Mouse (Mus musculus) urinary bladder, adult 18-20 months (tissue): ENCODE data around the gene Plagl1.

Experiments
- DNase-seq, 2 experiments: peaks; one replicate each; pipeline ENCODE4 v3.0.0; 2022; ENCODE audit warnings: low spot score in 2 of 2, mixed read lengths in 2 of 2

The Plagl1 gene

DNA sequence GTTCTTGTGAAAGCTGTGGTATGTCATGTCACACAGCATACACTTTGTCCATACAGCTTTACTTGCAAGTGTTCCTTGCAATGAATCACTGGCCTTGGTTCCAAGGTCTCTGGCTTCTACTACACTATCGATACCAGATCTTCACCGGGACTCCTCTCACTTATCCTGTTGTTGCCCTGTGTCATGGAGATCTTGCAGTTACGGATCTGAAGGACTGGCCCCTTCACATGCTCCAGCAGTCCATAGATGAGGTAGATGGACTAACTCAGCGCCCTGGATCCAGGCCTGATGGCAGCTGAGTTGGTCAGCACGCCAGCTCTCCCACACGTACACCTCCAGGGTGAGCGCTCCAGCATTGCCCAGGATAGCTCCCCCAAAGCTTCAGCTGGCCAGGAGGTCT, 75.0 kb downstream of the Plagl1 start:
- no peak for DNase-seq

DNA sequence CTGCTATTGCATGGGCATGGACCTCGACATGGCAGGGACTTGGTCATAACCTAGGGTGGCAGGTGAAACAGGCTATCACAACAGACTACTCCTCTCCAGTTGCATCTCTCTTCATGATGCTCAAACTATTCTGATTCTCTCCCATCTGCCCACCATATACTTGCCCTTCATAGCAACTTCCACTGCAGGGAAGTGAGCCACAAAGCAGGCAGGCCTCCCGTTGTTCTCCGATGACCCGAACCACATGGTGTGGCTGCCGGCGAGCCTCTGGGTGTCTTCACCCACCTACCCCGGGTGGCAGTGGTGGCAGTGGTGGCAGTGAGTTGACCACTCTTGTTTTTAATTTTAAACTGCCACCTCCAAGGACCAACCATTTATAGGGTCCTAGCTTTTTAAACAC, 75.4 kb downstream of the Plagl1 start:
- DNase-seq: no peak

- no peak for DNase-seq
Measured at GRCm38 (mm10) chr10:13137906-13138305, 77.6 kb downstream of the Plagl1 start.

- no peak for DNase-seq
Measured at GRCm38 (mm10) chr10:13140434-13140833, 80.1 kb downstream of the Plagl1 start.

DNA sequence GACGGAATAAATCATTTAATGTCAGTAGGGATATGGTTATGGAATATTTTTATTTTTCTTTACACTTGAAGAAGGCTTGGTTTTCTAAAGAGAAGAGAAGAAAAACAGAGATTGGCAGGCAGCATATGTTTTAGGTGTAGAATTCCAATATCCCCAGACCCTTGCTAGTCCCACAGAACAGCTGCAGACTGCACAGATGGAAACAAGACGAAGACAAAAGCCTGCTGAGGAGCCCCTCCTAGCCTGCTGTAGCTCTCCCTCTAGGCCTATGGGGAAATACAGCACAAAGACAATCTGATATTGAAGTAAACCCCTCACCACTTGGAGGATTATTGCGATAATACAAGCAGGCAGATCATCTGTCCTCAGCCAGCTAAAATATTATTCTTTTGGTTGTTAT, 90.1 kb downstream of the Plagl1 start:
- no peak for DNase-seq

- DNase-seq: no peak
Measured at GRCm38 (mm10) chr10:13151353-13151752, 91.0 kb downstream of the Plagl1 start.

DNA sequence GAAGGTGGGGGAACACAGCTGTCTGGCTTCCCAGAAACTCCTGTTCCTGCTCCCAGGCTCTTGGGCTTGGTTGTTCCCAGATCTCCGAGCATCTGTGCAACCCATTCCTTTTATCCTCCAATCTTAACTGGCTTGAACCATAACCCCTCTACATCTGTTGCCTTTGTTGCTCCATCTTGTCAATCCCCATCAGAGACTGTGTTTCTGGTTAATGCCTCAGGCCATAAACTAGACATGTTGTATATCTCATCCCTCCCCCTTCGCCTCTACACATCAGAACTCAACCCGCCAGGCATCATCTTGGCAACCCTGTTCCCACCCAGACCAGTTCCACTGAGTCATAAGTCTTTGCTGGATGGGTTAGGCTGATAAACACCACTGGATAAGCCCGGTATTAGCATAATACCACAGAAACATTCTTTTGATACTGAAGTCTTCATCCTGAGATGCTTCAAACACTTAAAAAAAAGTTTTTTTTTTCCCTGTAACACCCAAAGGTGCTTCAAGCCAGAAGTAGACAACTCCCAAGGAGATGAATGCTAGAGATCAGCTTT, 92.6 kb downstream of the Plagl1 start:
- no peak for DNase-seq

DNA sequence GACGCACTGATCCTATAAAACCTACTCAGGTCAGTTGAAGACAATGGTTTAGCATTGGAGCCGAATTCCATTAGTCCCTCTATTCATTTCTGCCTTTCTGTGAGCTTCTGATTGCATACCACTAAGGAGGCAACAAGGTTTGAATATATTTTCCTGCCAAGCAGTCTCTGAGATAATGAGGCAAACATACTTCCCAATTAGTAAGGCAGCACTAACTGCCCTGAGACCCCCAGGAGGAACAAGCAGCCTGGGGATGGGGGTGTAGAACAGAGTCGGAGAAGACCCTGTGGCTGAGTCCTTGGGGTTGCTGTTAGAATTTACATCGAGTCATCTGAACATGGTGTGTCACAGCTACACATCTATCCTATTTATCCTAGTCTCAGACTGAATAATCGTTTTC, 95.1 kb downstream of the Plagl1 start:
- no peak for DNase-seq

DNA sequence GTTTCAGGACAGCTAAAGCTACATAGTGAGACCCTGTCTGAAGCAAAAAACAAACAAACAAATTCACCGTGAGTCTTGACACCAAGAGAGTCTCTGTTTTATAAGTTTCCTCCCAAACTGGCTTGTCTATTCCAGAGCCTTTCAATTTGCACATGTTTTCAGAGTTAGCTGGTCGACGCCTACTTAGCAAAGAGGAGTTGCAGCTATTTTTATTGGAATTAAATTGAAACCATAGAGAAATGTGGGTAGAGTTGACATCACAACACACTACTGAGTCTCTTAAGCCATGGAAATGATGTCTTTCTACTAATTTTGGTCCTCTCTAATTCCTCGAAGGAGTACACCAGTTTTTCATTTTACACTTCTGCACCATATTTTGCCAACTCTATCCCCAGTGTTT, 100.6 kb downstream of the Plagl1 start:
- DNase-seq: no peak

DNA sequence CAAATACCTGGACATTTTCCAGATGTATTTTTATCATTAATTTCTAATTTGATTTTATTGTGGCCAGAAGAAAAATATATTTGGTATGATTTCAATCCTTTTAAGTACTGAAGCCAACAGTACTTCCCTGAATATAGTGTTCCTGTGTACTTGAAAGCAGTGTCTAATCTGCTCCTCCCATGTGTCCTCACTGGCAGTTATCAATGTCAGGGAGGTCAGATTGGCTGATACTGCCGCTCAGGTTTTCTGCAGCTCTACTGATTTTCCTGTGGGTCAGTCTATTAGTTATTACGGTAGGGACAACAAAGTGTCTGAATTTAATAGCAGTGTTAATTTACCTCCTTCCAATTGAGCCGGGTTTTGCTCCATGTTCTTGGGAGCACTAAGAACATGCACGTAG, 101.7 kb downstream of the Plagl1 start:
- no peak for DNase-seq

DNA sequence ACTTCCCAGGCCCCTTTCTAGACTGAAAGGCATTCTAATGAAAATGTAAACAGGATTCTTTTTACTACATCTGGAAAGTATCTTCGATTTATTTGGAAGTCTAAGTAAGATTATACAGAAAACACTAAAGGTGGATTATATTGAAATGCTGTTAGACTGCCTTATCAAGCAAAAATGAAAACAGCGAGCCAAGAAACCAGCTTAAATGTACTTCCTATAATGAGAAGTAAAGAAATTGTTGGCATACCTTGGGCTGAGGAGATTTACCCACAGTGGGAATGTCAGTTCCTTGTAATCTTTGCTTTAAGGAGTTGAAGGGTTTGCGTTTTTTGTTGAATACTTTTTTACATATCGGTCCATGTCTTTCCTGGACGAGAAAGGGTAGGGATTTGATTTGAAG, 108.2 kb downstream of the Plagl1 start:
- no peak for DNase-seq

- no peak for DNase-seq
Measured at GRCm38 (mm10) chr10:13170739-13171448, 110.6 kb downstream of the Plagl1 start.

GRCm38 (mm10) chr10:13171461-13171860, 111.2 kb downstream of the Plagl1 start:
- DNase-seq: no peak

- no peak for DNase-seq
Measured at GRCm38 (mm10) chr10:13172798-13173221, 112.5 kb downstream of the Plagl1 start.

GRCm38 (mm10) chr10:13175866-13176265, 115.6 kb downstream of the Plagl1 start:
- DNase-seq: no peak

- DNase-seq: no peak
Measured at GRCm38 (mm10) chr10:13177973-13178624, 117.8 kb downstream of the Plagl1 start, which contains the start of gene Zc2hc1b. Zc2hc1b (minus strand) TSS chr10:13178023.

GRCm38 (mm10) chr10:13180211-13180610, 119.9 kb downstream of the Plagl1 start:
- no peak for DNase-seq
